Mouse (Mus musculus) central nervous system, embryonic 18 days (tissue): ENCODE results near the gene Olfr846. TPM values are rescaled to one million over a fixed set of nuclear protein-coding genes. Genes with fewer than 3 reads are reported as not detected.

Source experiments
- polyA plus RNA-seq: library from polyadenylated mRNA; depleted of rRNA; stranded (reverse); fragments of >200 nt; gene quantifications from 2 replicates; pipeline ENCODE4 v1.2.3, GENCODE M21; 2012; rRNA removed

Gene Olfr846
- not detected in 2 replicates for polyA plus RNA-seq

DNA sequence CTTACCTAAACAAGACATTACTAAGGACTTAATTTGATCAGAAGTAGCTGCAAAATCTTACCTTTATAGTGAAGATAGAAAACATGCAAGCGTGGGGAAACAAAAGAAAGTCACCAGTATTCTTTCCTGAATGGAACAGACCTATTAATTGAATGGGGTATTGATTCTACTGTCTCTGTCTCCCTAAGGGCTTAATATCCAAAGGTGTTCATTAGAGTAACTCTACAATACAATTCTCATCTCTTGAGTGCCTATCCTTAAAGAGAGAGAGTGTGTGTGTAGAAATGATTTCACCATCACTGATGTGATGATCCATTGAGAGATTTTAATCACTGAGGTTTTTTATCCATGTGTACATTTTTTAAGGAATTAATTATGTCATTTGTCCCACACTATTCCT lies at the start of gene Olfr846:
Olfr846 (minus strand) TSS at position 101 of the 400 bp plus-strand sequence.

DNA sequence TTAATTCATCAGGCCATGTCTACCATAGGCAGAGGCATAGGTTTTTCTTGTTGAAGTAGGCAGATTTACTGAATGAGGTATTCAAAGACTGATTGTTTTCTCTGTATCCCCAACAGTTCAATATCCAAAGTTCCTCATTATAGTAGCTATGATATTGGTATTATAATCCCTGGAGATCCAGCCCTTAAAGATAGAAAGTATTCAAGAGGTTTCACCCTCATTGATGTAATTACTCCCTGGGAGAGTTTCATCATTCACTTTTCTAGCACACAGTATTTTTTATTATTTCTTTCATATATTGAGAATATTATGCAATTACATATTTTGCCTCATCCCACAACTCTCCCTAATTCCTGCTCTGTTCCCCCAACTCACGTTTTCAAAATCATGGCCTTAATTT lies 14.8 kb upstream of the Olfr846 start, which contains the start of gene Olfr847:
Olfr847 (minus strand) TSS at position 101 of the 400 bp plus-strand sequence.

DNA sequence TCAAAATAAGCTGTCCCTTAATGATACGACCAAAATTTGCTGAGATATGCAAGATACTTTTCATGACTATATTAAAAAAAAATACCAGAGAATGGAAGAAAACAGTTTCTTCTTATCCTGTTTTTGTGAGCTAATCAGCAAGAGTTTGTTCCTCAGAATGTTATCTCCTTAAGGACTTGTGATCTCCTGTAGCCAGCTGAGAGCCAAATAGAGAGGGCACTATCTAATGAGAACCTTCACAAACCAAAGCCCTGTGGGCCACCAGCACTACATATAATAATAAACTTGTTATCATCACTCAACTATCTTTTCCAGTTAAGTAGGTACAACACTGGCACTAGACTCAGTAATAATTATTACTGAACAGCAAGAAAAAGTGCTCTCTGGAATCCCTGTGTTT lies 27.6 kb downstream of the Olfr846 start, which contains the start of gene Olfr845:
Olfr845 (plus strand) TSS at position 301 of the 400 bp plus-strand sequence.

DNA sequence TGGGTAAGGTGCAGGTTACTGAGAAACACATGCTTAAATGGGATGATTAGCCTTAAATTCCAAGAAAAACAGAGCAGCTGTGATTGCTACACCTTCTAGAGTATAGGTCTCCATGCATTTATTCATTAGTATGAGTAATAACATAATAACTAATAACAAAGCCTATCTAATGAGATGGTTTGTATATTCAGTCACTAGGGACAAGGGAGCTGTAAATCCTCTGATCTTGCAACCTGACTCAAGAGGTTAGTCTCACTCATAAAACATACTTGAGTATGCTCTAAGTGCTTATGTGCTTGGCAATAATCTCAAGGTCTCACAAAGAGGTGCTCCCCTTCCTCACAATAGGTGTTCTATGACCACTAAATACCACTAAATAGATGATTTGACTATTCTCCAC lies 47.8 kb downstream of the Olfr846 start, which contains the start of gene Olfr844:
Olfr844 (plus strand) TSS at position 301 of the 400 bp plus-strand sequence.

Other genes starting within 250 kb of the Olfr846 start
- not detected in 2 replicates for gene Olfr836, start 243.6 kb downstream of the Olfr846 start, polyA plus RNA-seq
- not detected in 2 replicates for gene Olfr837, start 227.7 kb downstream of the Olfr846 start, polyA plus RNA-seq
- gene Olfr839-ps1, start 186.7 kb downstream of the Olfr846 start, polyA plus RNA-seq, result not detected in 2 replicates
- gene Olfr843, start 112.0 kb downstream of the Olfr846 start, polyA plus RNA-seq, result not detected in 2 replicates
- not detected in 2 replicates for gene Olfr844, start 47.7 kb downstream of the Olfr846 start, polyA plus RNA-seq
- not detected in 2 replicates for gene Olfr845, start 27.5 kb downstream of the Olfr846 start, polyA plus RNA-seq
- not detected in 2 replicates for gene Olfr847, start 14.7 kb upstream of the Olfr846 start, polyA plus RNA-seq
- not detected in 2 replicates for gene Olfr849, start 76.3 kb upstream of the Olfr846 start, polyA plus RNA-seq
- not detected in 2 replicates for gene Olfr850, start 114.2 kb upstream of the Olfr846 start, polyA plus RNA-seq
- gene Olfr851, start 129.3 kb upstream of the Olfr846 start, polyA plus RNA-seq, result not detected in 2 replicates
- not detected in 2 replicates for gene Olfr853, start 177.1 kb upstream of the Olfr846 start, polyA plus RNA-seq
- not detected in 2 replicates for gene Olfr854, start 203.4 kb upstream of the Olfr846 start, polyA plus RNA-seq
- not detected in 2 replicates for gene Olfr855, start 218.6 kb upstream of the Olfr846 start, polyA plus RNA-seq